Mouse (Mus musculus) CD4-positive, CD25-positive, alpha-beta regulatory T cell, adult 4 months (primary cell): ENCODE results near the gene Med26. TPM values are rescaled to one million over a fixed set of nuclear protein-coding genes. Genes with fewer than 3 reads are reported as not detected.

ENCODE experiments used
- ATAC-seq: one replicate; pipeline ENCODE4 v1.8.0; 2017
- polyA plus RNA-seq, 2 experiments: library from polyadenylated mRNA; unstranded; fragments of 100-300 nt; shearing (Covaris generic); gene quantifications; one replicate each; pipeline ENCODE4 v1.2.1; 2017

Med26 gene
- polyA plus RNA-seq, 2 experiments from 2014 or later, result 3.6 to 6.5 TPM

DNA sequence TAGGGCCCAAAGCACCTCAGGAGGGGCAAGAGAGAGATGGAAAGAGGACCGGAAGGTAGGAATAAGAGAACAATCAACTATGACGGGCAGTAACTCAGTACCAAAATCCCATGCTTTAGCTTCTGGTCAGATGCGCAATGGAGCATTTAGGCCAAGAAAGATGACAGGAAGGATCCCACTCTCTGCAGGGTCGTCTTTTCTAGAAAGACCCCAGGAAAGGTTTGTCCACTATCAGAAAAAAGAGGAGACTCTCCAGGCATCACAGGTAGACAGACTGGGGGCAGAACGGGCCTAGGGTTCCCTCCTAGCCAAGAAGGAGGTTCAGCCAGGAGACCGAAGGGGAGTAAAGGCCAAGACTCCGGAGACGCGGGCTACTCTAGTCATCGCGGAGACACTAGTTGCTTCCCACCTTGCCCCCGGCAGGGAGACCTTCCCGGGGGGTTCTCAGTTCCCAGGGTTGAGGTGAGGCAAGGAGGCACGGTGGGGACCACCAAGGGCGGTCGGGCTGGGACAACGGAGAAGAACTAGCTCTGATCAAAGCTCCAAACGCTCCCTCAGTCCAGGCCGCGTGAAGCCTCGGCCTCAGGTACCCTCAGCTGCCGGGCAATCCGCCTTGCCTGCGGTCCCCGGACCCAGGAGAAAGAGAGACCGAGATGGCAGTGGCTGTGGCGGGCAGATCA is 808 bp downstream of the Med26 start:
- no peak for ATAC-seq

DNA sequence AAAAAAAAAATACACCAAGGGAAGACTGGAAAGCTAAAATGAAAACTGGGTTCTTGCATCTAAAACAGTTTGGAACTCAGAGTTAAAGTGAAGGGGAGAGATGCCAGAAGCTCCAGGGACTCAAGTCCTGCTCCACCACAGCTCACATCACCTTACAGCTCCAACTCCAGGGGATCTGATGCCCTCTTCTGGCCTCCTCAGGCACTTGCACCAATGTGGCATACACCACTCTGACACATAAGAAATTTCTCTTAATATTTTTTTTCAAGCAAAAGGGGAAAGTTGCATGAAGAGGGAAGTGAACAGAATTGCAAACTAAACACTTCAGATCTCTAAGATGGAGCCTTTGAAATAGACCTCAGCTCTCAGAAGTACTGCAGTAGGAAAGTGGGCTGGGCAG is 8.8 kb downstream of the Med26 start:
- ATAC-seq, result no peak

DNA sequence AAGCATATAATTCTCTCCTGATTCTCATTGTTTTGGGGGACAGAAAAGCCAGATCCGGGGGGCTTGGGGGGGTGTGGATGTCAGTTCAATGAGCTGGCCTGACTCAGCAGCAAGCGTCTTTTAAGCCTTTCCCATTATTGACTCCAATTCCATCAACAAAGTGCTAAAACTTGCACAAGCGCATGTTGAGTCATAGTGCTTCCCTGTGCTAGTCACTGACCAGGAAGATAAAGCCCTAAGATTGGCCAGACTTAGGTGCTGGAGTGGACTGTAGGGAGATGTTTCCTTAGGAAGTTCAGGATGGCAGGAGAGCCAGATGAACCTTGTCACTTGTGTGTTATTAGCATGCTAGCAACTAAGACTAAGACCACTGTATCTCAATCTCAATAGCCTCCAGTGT is 13.2 kb downstream of the Med26 start:
- no peak for ATAC-seq

DNA sequence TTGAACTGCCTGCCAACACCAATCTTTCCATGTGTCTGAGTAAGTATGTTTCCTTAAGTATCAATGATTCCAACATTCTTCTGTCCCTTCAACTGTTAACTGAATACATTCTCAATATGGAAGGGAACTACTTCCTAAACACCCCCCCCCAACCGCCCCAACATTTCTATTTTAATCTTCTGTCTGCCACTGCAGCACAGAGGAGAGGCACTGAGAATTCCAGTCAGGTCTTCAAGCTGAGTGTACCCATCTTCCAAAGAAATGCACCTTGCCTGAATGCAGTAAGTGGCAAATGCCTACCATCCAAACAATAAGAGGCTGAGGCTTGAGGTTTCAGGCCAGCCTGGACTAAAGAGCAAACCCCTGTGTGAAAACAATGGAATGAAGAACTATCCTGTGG is 16.0 kb downstream of the Med26 start:
- no peak for ATAC-seq

DNA sequence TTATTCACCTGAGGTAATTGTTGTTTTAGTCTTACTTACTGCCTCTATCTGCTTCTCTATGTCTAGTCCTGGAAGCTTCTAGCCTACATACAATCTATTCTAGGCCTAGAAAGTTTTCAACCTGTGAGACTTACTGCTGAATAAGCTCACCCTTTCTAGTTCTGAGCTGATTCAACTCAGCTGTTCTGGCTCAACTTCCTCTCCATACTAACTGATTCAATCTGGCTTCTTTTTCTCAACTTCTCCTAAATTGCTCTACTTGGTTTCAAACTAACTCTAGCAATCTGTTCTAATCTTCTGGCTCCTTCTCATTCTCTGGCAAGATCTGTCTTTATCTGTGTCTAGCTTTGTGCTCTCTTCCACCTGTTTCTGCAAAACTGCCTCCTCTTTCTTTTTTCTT is 26.2 kb downstream of the Med26 start:
- ATAC-seq, result no peak

DNA sequence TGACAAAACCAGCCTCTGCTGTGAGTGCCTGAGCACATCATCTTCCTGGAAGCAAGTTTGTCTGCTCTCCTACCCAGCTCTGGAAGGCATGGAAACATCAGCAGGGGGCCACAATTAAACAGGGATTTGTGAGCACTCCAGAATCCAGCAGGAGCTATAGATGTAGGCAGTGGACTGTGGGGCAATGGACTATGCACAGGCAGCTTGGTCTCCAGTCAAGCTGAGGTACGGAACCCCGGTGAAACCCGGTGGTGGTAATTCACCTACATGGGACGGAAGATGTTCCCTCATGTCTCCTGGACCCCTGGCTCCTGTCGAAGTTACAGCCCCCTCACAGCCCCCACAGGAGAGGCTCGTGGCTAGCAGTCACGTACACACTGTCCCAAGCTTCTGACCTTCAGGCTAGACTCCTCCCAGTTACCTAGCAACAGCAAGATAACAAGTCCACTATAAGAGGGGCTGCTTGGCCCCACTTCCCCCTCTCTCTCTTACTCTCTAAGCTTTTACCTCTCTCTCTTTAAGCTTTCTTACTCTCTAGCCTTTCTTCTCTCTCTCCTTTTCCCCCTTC is 30.6 kb downstream of the Med26 start:
- ATAC-seq, result no peak

DNA sequence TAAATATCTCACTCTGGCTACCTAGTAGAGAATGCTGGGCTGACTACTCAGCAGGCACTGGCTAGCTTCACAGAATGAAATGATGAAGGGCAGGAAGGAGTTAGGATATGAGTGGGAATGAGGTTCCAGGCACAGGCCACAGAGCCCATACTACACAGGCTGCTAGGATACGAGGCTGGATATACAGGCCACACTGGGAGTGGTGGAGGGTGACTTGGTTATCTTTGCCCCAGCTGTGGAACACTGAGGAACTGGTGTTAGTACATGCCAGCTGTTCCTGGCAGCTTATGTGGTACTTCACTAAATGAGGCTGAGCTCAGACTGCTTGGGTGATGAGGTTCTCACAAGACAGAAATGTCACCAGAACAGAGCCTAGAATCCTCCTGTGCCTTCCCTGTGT is 34.9 kb downstream of the Med26 start:
- no peak for ATAC-seq

DNA sequence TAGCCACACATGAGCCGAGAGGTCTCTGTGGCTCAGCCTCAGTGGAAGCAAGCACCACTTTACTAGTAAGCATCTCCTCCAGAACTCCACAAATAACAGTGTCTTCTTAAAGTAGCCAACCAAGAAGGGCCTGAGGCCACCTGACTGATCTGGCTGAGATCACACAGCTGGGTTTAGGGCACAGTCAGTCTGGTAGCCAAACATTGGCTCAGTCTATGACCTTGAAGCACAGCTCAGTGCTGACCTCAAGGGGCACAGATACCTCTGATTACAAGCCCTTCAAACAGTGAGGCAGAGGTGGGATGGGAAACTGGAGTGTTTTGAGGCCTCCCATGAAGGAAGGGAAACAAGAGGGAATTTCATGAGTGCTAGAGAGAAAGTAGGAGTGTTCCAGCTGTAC is 35.4 kb downstream of the Med26 start:
- no peak for ATAC-seq

DNA sequence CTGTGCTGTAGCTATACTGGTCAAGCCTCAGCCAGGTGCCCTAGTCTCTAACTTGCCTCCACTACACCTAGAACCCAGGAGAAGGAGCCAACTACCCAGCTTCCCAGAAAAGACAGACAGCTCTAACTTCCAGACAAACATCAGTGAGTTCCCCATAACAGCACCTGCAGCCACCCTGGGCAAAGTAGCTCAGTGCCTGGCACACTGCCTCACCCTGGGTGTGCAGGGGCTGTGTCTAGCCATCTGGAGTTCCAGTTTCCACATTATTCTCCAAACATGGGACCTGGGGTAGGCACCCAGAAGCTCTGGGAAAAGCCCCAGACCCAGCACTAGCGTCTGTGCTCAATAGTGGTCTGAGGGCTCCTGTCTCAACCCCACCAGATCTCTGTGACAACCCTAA is 40.6 kb downstream of the Med26 start:
- ATAC-seq, result no peak

DNA sequence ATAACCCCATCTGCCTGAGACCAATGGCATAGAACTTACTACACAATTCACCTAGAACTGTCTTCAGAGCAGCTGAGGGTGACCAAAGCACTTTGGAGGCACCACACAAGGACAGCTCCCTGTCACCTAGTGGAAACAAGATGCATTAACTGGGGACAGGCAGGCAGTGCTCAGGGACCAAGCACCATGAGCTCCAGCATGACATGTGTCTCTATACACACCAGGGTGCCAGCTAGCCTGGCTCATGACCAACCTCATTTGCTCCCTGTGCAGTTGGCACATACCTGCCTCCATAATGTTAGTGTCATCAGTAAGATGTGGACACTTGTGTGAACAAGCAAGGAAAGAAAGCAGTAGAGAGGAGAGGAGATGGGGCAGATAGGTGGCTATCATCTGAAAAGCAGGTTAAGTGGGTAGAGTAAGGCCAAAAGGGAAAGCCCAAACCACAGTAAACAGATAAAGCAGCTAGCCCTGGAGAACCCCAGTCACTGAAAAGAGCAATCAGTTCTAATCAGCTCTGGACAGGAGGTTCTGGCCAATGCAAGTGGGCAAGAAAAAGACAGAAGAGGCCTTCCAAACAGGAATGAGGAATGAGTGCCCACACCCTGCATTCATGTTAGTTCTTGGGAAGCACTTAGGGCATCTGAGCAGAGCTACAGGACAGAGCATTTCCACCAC is 43.3 kb downstream of the Med26 start:
- ATAC-seq, result no peak

DNA sequence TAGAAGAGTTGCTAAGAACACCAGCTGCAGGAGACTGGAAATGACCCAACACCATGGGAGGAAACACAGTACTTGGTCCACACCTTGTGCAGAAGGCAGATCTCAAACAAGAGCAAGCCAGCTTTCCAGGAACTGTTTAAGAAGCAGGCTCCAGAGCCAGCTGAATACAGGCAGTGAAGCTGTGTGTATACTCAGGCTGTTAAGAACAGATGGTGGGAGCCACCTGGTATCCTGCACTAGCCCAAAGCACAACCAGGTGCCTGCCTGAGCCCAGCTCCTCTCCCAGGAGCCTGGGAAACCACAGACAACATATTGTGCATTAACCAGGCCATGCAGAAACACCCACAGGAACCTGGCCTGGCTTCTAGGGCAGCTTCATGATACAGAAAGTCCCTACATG is 43.9 kb downstream of the Med26 start:
- no peak for ATAC-seq

DNA sequence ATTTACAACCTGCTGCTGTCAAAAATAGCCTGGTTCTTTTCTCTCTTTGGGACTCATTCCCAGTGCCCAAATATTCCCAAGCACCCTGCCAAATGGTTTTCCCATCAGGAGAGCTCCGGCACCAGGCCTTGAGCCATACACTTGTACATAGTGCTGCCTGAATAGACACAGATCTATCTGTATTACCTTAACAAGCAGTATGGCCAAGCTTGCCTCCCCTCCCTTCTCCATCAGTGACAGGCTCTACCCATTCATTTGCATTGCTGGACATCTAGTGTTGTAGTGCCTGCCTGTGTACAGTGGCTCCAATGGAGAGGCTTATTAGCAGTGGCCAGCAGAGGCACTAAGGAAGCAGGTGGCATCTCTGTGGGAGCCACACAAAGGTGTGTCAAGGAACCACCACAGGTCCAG is 47.5 kb downstream of the Med26 start:
- ATAC-seq, result no peak

DNA sequence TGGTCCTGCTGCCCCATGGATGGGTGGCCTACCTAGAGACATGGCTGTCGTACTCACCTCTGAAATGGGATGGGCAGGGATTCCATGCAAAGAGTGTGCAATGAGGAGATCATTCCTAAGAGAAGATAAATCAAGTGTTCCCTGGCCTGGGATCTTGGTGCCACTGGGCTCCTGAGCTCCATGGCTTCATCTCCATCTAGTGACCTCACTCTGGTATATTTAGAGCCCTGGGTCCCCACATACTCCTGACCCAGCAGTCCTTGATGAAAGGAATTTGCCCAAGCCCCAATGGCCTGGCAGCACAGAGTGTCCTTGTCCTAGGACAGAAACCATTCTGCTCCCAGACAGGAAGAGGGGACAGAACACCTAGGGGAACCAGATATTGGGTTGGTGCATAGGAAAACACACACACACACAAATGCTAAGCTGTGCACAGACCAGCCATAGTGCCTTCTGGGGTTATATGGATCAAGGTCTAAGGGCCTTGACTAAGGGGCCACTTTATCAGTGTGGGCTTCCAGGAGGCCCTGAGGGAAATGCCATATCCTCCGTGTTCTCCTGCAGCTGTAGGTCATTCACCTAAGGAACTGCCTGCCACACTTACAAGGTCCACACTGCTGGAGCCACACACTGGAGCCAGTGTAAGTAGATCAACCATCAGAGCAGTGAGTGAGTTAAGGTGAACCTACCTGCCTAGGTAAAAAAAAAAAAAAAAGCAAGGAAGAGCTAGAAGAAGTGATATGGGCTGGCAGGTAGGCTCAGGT is 48.4 kb downstream of the Med26 start:
- ATAC-seq, result no peak

DNA sequence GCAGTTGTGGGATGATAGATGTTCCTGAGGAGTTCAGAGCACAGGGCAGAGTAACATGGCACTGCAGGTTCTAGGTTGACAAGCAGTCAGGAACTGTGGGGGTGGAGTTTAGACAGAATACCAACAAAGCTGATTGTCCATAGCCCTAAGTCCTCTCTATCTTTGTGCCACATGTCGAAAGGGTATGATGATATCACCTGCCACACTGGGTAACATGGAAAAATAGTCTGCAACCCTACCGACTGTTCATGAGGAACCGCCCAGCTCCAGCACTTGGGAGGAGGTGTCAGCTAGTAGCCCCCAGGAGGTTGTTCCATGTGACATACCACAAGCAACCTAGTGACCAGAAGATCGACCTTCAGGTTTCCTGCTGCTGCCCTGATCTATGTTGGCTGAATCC is 49.5 kb downstream of the Med26 start:
- ATAC-seq, result no peak

DNA sequence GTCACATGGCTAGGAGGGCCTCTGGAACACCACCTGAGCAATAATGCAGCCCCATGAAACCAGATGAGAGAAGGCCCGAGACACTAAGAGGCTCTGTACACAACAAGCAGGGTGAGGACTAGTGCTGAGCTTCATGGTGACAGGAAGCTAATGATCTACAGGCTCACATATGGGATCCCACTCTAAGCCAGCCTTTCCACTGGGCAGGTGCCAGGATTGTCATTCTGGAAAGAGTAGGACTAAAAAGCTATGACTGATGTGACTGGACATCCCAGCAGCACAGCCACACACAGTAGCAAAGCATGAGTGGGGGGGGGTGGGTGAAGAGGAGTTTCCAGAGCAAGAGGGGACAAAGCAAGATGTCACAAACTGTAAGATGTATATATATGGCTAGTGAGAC is 50.2 kb downstream of the Med26 start:
- ATAC-seq, result no peak

DNA sequence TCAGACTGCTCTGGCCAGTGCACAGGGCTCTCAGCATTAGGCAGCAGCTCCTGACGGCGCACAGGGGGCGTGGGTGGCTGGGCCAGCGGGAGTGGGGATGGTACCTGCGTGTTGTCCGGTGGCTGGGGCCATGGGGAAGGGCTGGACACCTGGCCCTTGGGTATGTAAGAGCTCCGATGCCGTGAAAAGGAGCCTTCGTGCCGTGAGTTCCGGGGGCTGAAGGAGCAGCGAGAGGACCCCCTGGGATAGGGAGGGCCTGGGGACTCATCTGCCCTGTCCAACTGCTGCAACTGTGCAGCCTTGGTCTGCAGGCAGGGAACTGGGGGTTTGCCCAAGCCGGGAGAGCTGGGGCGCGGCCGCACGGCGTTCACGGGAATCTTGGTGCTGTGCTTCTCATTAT is 51.9 kb downstream of the Med26 start:
- no peak for ATAC-seq

DNA sequence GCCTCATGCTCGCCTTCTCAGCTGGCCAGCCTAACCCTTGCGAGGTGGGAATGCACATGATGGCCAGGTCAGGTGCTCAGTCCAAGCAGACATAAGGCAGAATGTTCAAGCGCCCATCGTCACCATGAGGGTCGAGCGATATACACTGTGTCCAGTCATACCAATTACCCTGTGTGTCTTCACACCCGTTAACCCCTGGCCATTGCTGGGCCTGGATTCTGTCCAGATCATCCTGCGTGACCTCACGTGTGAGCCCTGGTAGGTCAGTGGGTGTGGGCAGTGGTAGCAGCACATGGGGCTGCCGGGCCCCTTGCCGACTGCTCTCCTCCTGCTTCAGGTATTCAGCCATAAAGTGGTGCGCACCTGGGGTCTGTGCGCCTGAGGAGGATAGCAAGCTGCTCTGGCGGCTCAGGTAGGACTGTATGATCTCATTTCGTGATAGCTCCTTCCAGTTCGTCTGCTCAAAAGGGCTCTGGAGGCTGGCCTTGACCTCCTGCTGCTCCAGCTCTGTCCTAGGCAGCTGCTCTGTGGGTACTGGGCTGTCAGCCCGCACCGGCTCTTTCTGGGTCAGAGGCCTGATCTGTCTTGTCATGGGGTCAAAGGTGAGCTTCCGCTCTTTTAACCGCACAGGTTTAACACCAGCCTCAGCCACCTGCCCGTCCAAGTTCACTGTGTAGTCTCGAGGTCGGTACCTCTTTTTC is 52.5 kb downstream of the Med26 start:
- ATAC-seq, result no peak

DNA sequence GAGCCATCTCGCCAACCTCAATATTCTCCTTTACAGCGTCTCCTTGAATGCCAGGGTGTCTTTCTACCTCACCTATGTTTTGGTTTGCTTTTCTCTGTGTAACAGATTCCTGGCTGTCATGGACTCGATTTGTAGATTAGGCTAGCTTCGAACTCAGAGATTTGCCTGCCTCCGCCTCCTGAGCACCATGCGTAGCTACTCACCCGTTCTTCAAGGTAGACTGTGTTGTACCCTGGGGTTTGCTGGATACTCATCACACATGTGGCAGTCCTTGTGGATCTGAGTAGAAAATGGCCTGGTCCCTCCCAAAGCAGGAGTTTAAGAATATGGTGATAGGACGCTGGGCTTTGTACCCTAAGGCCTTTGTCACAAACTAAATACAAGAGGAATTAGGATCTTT is 54.7 kb downstream of the Med26 start:
- no peak for ATAC-seq

DNA sequence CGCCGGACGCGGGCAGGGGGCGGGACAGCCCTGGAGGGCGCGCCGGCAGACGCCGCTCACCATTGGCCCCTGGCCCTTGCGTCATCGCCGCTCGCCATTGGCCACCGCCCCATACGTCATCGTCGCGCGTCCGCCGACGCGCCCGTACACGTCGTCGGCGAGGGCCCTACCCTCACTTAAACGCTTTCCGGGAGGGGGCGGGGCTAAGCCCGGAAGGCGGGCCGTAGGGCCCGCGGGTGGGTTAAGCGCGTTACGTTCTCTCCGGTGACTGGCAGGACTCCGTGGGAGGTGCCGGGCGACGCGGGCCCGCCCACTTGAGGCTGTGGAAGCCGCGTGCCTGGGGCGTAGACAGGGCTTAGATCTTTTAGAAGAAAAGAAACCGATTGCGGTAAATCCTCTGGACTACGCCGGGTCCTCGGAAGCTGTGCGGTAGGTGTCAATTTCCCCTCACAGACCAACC is 55.4 kb downstream of the Med26 start:
- ATAC-seq, result peak; percentile 84

DNA sequence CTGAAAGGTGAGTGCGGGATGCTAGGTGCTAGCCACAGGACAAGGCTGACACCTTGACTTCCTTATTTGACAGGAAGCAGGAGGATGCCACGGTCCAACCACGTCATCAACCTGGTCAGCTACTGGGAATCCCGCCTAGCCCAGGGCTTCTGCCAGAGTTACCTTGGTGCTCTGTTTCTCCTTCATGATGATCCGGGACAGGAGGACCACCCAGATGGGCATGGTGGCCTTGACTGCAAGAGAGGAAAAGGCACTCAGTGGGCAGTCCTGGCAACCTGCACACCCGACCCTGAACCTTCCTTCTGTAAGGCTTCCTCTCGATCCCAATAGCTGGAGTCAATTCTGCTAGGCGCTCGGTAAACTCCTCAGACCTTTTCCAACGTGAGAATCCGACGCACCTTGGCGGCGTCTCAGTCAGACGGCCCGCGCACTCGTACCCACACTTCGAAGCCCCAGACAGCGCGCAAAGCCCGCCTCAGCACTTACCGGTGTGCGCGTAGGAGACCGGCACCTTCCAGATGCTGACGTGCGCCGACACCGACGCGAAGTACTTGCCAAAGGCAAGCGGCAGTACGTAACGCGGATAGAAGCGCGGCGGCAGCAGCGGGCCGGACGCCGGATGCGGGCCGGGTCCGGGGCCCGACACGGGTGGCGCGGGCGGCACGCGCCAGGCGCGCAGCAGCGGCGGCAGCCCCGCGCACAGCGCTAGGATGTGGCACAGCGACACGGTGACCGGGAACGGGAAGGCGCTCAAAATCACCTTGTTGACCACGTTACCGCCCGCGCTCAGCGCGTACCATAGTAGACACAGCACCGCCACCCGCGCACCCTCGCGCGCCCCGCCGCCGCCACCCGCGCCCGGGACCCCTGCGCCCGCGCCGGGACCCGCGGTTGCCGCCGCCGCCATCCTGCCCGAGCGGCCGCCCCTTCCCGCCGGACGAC is 56.1 kb downstream of the Med26 start, which contains the start of gene Slc35e1:
Gene Slc35e1 (minus strand): TSS at position 935 of the 942 bp plus-strand sequence.
- ATAC-seq, result peak; percentile 36

DNA sequence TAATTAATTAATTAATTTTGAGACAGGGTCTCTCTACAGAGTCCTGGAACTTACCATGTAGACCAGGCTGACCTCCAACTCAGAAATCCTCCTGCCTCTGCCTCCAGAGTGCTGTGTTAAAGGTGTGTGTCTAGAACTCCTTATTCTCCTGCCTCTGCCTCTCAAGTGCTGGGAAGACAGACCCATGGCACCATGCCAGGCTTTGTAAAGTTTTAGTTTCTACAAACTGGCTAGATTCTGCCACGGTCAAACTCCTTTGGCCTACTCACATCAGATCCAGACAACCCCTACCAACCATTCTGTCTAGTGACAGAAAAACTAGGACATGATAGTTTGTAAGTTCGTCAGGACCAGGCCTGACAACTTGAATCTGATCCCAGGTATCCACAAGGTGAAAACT is 57.1 kb downstream of the Med26 start:
- no peak for ATAC-seq

DNA sequence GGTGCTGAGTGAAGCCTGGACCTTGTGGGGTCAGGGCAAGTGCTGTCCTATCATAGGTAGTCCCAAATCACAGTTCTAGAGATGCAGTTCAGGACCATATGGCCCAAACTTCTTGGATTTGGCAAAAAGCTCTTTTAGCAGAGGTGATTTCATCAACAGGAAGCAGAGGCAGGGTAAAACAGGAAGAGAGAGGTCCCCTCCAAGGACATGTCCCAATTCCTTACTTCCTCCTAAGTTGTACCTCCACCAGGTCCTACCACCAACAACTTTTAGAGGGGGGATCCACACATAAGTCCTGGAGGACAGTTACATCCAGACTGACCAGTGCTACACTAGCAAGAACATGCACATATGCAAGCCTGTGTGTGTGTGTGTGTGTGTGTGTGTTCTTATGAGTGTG is 61.1 kb downstream of the Med26 start:
- no peak for ATAC-seq
